Mouse (Mus musculus) kidney, embryonic 14.5 days (tissue): ENCODE data around the gene 0610037L13Rik. TPM values are rescaled to one million over a fixed set of nuclear protein-coding genes. Genes with fewer than 3 reads are reported as not detected.
A peak's percentile ranks its signal among the peaks of the same experiment; 100 is the strongest.

ENCODE experiments used
- ATAC-seq: fragments of 200-750 bp; cut with Nextera tagmentation; 2 replicates; pipeline ENCODE4 v1.8.0; 2017; ENCODE audit warnings: moderate number of reproducible peaks, mild to moderate bottlenecking, moderate TSS enrichment, moderate library complexity; ENCODE audit not compliant: low FRiP score, low TSS enrichment
- H3K27ac ChIP-seq: fragments of 300-500 bp; sonication (generic); 2 replicates; pipeline ENCODE4 v1.5.1; 2014; ENCODE audit warnings: low read depth, mild to moderate bottlenecking, low read length, moderate library complexity, mixed read lengths
- H3K27me3 ChIP-seq: fragments of 300-500 bp; sonication (generic); 2 replicates; pipeline ENCODE4 v1.6.1; 2014; ENCODE audit warnings: mild to moderate bottlenecking, low read length; ENCODE audit not compliant: control insufficient read depth, insufficient read depth
- H3K36me3 ChIP-seq: fragments of 300-500 bp; sonication (generic); 2 replicates; pipeline ENCODE4 v1.6.1; 2014; ENCODE audit warnings: low read length, mixed read lengths; ENCODE audit not compliant: control insufficient read depth, insufficient read depth
- H3K4me1 ChIP-seq: fragments of 300-500 bp; sonication (generic); 2 replicates; pipeline ENCODE4 v1.6.1; 2014; ENCODE audit warnings: low read length, mixed read lengths; ENCODE audit not compliant: control insufficient read depth, insufficient read depth
- H3K4me2 ChIP-seq: fragments of 300-500 bp; sonication (generic); replicated peaks from 2 replicates; pipeline ENCODE4 v1.6.1; 2014; ENCODE audit warnings: low read depth, mild to moderate bottlenecking, low read length
- H3K4me3 ChIP-seq: fragments of 300-500 bp; sonication (generic); 2 replicates; pipeline ENCODE4 v1.5.1; 2014; ENCODE audit warnings: mild to moderate bottlenecking, low read length
- H3K9ac ChIP-seq: fragments of 300-500 bp; sonication (generic); 2 replicates; pipeline ENCODE4 v1.6.1; 2014; ENCODE audit warnings: low read depth, mild to moderate bottlenecking, low read length, moderate library complexity
- H3K9me3 ChIP-seq: fragments of 300-500 bp; sonication (generic); 2 replicates; pipeline ENCODE4 v1.6.1; 2016; ENCODE audit warnings: low read length; ENCODE audit not compliant: control insufficient read depth
- WGBS: fragments of 180-500 bp; shearing (Covaris S2); extraction: QIAGEN DNeasy Blood & Tissue Kit; methylation state at CpG from one replicate; pipeline ENCODE4 v1.1.7; 2014; 5-methylcytosine and 5-hydroxymethylcytosine counted together
- polyA plus RNA-seq: library from polyadenylated mRNA; unstranded; fragments of >200 nt; fragmentation: Nextera tagmentation; extraction: Ambion mirVana; gene quantifications from 2 replicates; pipeline ENCODE4 v1.2.1, GENCODE M21; 2014

Gene 0610037L13Rik
- polyA plus RNA-seq, 1 experiment from 2014 or later: 126 TPM

- H3K27ac ChIP-seq: no peak overlapping the region
- no peaks in the 10 kb centered on the region for H3K9me3 ChIP-seq
- H3K36me3 ChIP-seq: peaks cover 53% of the 10 kb centered on the region
- H3K4me1 ChIP-seq: no peaks in the 10 kb centered on the region
- 83% methylated on average over 5 of the region's 5 CpGs for WGBS
- no peak for ATAC-seq
- H3K4me3 ChIP-seq: no peak overlapping the region
- no peak overlapping the region for H3K4me2 ChIP-seq
- no peaks in the 10 kb centered on the region for H3K27me3 ChIP-seq
- no peak overlapping the region for H3K9ac ChIP-seq
Observed at GRCm38 (mm10) chr4:107899211-107899927, 9.8 kb downstream of the 0610037L13Rik start.

- 90% methylated on average over 3 of the region's 3 CpGs for WGBS
- no peak overlapping the region for H3K27ac ChIP-seq
- ATAC-seq: no peak
- H3K27me3 ChIP-seq: no peaks in the 10 kb centered on the region
- H3K36me3 ChIP-seq: peaks cover 49% of the 10 kb centered on the region
- no peaks in the 10 kb centered on the region for H3K4me1 ChIP-seq
- H3K4me2 ChIP-seq: no peak overlapping the region
- H3K9ac ChIP-seq: no peak overlapping the region
- H3K4me3 ChIP-seq: no peak overlapping the region
- H3K9me3 ChIP-seq: no peaks in the 10 kb centered on the region
Observed at GRCm38 (mm10) chr4:107900206-107900605, 10.6 kb downstream of the 0610037L13Rik start.

- WGBS: 94% methylated on average over 10 of the region's 10 CpGs
- H3K36me3 ChIP-seq: peaks cover 37% of the 10 kb centered on the region
Observed at GRCm38 (mm10) chr4:107904252-107904651, 14.6 kb downstream of the 0610037L13Rik start.

GRCm38 (mm10) chr4:107906561-107906960, 16.9 kb downstream of the 0610037L13Rik start:
- no peaks in the 10 kb centered on the region for H3K4me1 ChIP-seq
- H3K27ac ChIP-seq: no peak overlapping the region
- no peak overlapping the region for H3K4me2 ChIP-seq
- 92% methylated on average over 9 of the region's 9 CpGs for WGBS
- no peak overlapping the region for H3K9ac ChIP-seq
- H3K9me3 ChIP-seq: no peaks in the 10 kb centered on the region
- H3K27me3 ChIP-seq: no peaks in the 10 kb centered on the region
- no peak for ATAC-seq
- peaks cover 42% of the 10 kb centered on the region for H3K36me3 ChIP-seq
- no peak overlapping the region for H3K4me3 ChIP-seq

More at GRCm38 (mm10) chr4:107904252-107904651, 14.6 kb downstream of the 0610037L13Rik start:
- Histone ChIP-seq H3K4me3 (no peak overlapping the region), H3K9me3 (no peaks in the 10 kb centered on the region), H3K27ac (no peak overlapping the region), H3K27me3 (no peaks in the 10 kb centered on the region), H3K4me1 (no peaks in the 10 kb centered on the region), H3K9ac (no peak overlapping the region), H3K4me2 (no peak overlapping the region)
- ATAC-seq: no peak

GRCm38 (mm10) chr4:107910020-107910419, 20.4 kb downstream of the 0610037L13Rik start:
- Histone ChIP-seq H3K4me1 (no peaks in the 10 kb centered on the region), H3K4me3 (no peak overlapping the region), H3K4me2 (no peak overlapping the region), H3K27me3 (no peaks in the 10 kb centered on the region), H3K9ac (no peak overlapping the region), H3K27ac (no peak overlapping the region), H3K36me3 (peaks cover 55% of the 10 kb centered on the region), H3K9me3 (no peaks in the 10 kb centered on the region)
- 92% methylated on average over 4 of the region's 4 CpGs for WGBS
- ATAC-seq: no peak

GRCm38 (mm10) chr4:107920336-107920735, 30.7 kb downstream of the 0610037L13Rik start:
- Histone ChIP-seq H3K9ac (no peak overlapping the region), H3K4me2 (no peak overlapping the region), H3K4me3 (no peak overlapping the region), H3K4me1 (peaks cover 21% of the 10 kb centered on the region), H3K27me3 (no peaks in the 10 kb centered on the region), H3K36me3 (no peaks in the 10 kb centered on the region), H3K9me3 (no peaks in the 10 kb centered on the region), H3K27ac (no peak overlapping the region)
- no peak for ATAC-seq
- WGBS: 77% methylated on average over 2 of the region's 2 CpGs

GRCm38 (mm10) chr4:107921152-107921695, 31.6 kb downstream of the 0610037L13Rik start:
- ATAC-seq: no peak

GRCm38 (mm10) chr4:107921952-107922351, 32.3 kb downstream of the 0610037L13Rik start:
- H3K4me3 ChIP-seq: peak overlapping the region; percentile 75; the same call in 1 of the 2 replicates
- H3K36me3 ChIP-seq: no peaks in the 10 kb centered on the region
- peaks cover 21% of the 10 kb centered on the region for H3K4me1 ChIP-seq
- no peak overlapping the region for H3K27ac ChIP-seq
- no peak overlapping the region; the same call in 1 of the 2 replicates for H3K9ac ChIP-seq
- no peaks in the 10 kb centered on the region for H3K9me3 ChIP-seq
- 62% methylated on average over 4 of the region's 4 CpGs for WGBS
- no peaks in the 10 kb centered on the region for H3K27me3 ChIP-seq
- no peak for ATAC-seq
- H3K4me2 ChIP-seq: peak overlapping the region; percentile 69; the same call in 1 of the 2 replicates

More at GRCm38 (mm10) chr4:107921152-107921695, 31.6 kb downstream of the 0610037L13Rik start:
- Histone ChIP-seq H3K4me1 (peaks cover 21% of the 10 kb centered on the region), H3K4me2 (no peak overlapping the region; the same call in 1 of the 2 replicates), H3K4me3 (no peak overlapping the region), H3K9me3 (no peaks in the 10 kb centered on the region), H3K27me3 (no peaks in the 10 kb centered on the region), H3K9ac (no peak overlapping the region), H3K27ac (no peak overlapping the region), H3K36me3 (no peaks in the 10 kb centered on the region)
- WGBS: 49% methylated on average over 8 of the region's 8 CpGs

GRCm38 (mm10) chr4:107923145-107923802, 33.7 kb downstream of the 0610037L13Rik start, which contains the start of gene Cpt2:
Cpt2 (minus strand) TSS chr4:107923610.
- under 1% methylated on average over 32 of the region's 38 CpGs for WGBS
- H3K4me2 ChIP-seq: peak within 1 kb of the TSS; percentile 69
- H3K27ac ChIP-seq: peak within 1 kb of the TSS; percentile 49
- H3K9ac ChIP-seq: peak within 1 kb of the TSS; percentile 80
- H3K4me3 ChIP-seq: peak within 1 kb of the TSS; percentile 75
- H3K36me3 ChIP-seq: no peaks in the 10 kb centered on the region
- no peaks in the 10 kb centered on the region for H3K27me3 ChIP-seq
- ATAC-seq: peak; percentile 96
- peaks cover 21% of the 10 kb centered on the region for H3K4me1 ChIP-seq
- H3K9me3 ChIP-seq: no peaks in the 10 kb centered on the region
